Mouse (Mus musculus): Measurements from ENCODE around the gene Pctp.

DNA sequence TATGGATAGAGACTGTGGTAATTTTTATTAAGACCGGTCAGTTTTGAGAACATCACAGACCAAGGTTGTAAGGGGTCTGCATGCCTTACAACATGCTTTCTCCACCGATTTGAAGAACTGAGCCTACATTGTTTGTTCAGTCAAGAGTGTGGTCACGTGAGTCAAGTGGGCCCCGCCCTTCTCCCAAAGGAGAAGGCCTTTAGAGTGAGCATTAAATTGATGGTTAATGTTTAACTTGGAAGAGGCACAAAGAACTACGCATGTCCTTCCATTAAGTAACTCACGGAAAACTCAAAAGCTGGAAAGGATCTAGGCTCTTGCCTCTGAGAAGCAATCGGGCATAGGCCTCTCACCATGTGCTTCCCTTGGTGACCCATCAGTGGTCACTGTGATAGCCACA, 5.8 kb downstream of the Pctp start:
- no peak for TF ChIP-seq CTCF (IDR thresholded peaks at IDR 0.05; ENCODE audit: insufficient read depth, low read depth, low read length)
- no peak for TF ChIP-seq POLR2A (IDR thresholded peaks at IDR 0.05; ENCODE audit: insufficient read depth, low read depth, low read length)

All from olfactory bulb, adult 2 months (tissue).